Mouse (Mus musculus) kidney, adult 11 months (tissue): ENCODE data around the gene Lbx1.

Experiments
- DNase-seq: peaks from one replicate; pipeline ENCODE4 v3.0.0; 2022

Lbx1 gene

GRCm38 (mm10) chr19:45235766-45236362 is at the start of gene Lbx1:
TSS of gene Lbx1 (minus strand) at chr19:45235812.
- DNase-seq, result no peak

- no peak for DNase-seq
Observed at GRCm38 (mm10) chr19:45283302-45283701, 47.7 kb upstream of the Lbx1 start.

- no peak for DNase-seq
Observed at GRCm38 (mm10) chr19:45276196-45276595, 40.6 kb upstream of the Lbx1 start.

GRCm38 (mm10) chr19:45271986-45272385 is 36.4 kb upstream of the Lbx1 start:
- no peak for DNase-seq

- no peak for DNase-seq
Observed at GRCm38 (mm10) chr19:45262995-45263394, 27.4 kb upstream of the Lbx1 start.

- DNase-seq, result no peak
Observed at GRCm38 (mm10) chr19:45257414-45258326, 22.1 kb upstream of the Lbx1 start.

GRCm38 (mm10) chr19:45254806-45255205 is 19.2 kb upstream of the Lbx1 start:
- DNase-seq, result no peak

GRCm38 (mm10) chr19:45252436-45252835 is 16.8 kb upstream of the Lbx1 start:
- DNase-seq, result no peak

GRCm38 (mm10) chr19:45248691-45249090 is 13.1 kb upstream of the Lbx1 start:
- no peak for DNase-seq

GRCm38 (mm10) chr19:45243918-45244700 is 8.5 kb upstream of the Lbx1 start:
- no peak for DNase-seq

GRCm38 (mm10) chr19:45243264-45243602 is 7.6 kb upstream of the Lbx1 start:
- DNase-seq, result no peak

GRCm38 (mm10) chr19:45242348-45243263 is 7.0 kb upstream of the Lbx1 start:
- DNase-seq, result no peak

GRCm38 (mm10) chr19:45242017-45242347 is 6.4 kb upstream of the Lbx1 start:
- DNase-seq, result no peak

- no peak for DNase-seq
Observed at GRCm38 (mm10) chr19:45240026-45240425, 4.4 kb upstream of the Lbx1 start.

GRCm38 (mm10) chr19:45239191-45239590 is 3.6 kb upstream of the Lbx1 start:
- DNase-seq, result no peak

- DNase-seq, result no peak
Observed at GRCm38 (mm10) chr19:45237665-45238209, 2.1 kb upstream of the Lbx1 start.

- DNase-seq, result no peak
Observed at GRCm38 (mm10) chr19:45237099-45237498, 1.5 kb upstream of the Lbx1 start.

- no peak for DNase-seq
Observed at GRCm38 (mm10) chr19:45236363-45236942, 841 bp upstream of the Lbx1 start.

GRCm38 (mm10) chr19:45235331-45235741 is 276 bp downstream of the Lbx1 start:
- no peak for DNase-seq

- no peak for DNase-seq
Observed at GRCm38 (mm10) chr19:45234771-45235231, 811 bp downstream of the Lbx1 start.

GRCm38 (mm10) chr19:45234191-45234770 is 1.3 kb downstream of the Lbx1 start:
- DNase-seq, result no peak
